Mouse (Mus musculus): Measurements from ENCODE around the gene Ppp1cb. TPM values are rescaled to one million over a fixed set of nuclear protein-coding genes. Genes with fewer than 3 reads are reported as not detected.
A peak's percentile ranks its signal among the peaks of the same experiment; 100 is the strongest.

The Ppp1cb gene
- polyA plus RNA-seq, 1 experiment from 2014 or later: 186 TPM

GRCm38 (mm10) chr5:32446810-32447209, 11.8 kb upstream of the Ppp1cb start:
- Histone ChIP-seq H3K9me3 (no peaks in the 10 kb centered on the region), H3K27ac (no peak overlapping the region), H3K4me2 (no peak overlapping the region), H3K36me3 (no peaks in the 10 kb centered on the region), H3K27me3 (no peaks in the 10 kb centered on the region), H3K4me1 (no peaks in the 10 kb centered on the region), H3K4me3 (no peak overlapping the region), H3K9ac (no peak overlapping the region)
- ATAC-seq (ENCODE audit: borderline replicate concordance, extremely low read depth, low FRiP score, low TSS enrichment): no peak

- ATAC-seq (ENCODE audit: borderline replicate concordance, extremely low read depth, low FRiP score, low TSS enrichment): peak; percentile 74
- Histone ChIP-seq H3K4me3 (peak overlapping the region; percentile 81), H3K27ac (peak overlapping the region; percentile 99), H3K36me3 (no peaks in the 10 kb centered on the region), H3K9me3 (no peaks in the 10 kb centered on the region), H3K27me3 (no peaks in the 10 kb centered on the region), H3K4me1 (peaks cover 13% of the 10 kb centered on the region), H3K4me2 (peak overlapping the region; percentile 53), H3K9ac (peak overlapping the region; percentile 98)
- under 1% methylated on average over 61 of the region's 63 CpGs for WGBS
These were observed 723 bp downstream of the Ppp1cb start for GRCm38 (mm10) chr5:32459251-32459881.

- ATAC-seq (ENCODE audit: borderline replicate concordance, extremely low read depth, low FRiP score, low TSS enrichment): no peak
- H3K4me1 ChIP-seq: peaks cover 13% of the 10 kb centered on the region
- peak overlapping the region; percentile 81 for H3K4me3 ChIP-seq
- H3K4me2 ChIP-seq: peak overlapping the region; percentile 53
- H3K9me3 ChIP-seq: no peaks in the 10 kb centered on the region
- H3K27me3 ChIP-seq: no peaks in the 10 kb centered on the region
- 0% methylated on average over 19 of the region's 19 CpGs for WGBS
- no peaks in the 10 kb centered on the region for H3K36me3 ChIP-seq
- H3K27ac ChIP-seq: peak overlapping the region; percentile 99
- peak overlapping the region; percentile 98 for H3K9ac ChIP-seq
These were observed 1.5 kb downstream of the Ppp1cb start for GRCm38 (mm10) chr5:32459882-32460751.

GRCm38 (mm10) chr5:32460973-32461372, 2.3 kb downstream of the Ppp1cb start:
- peak overlapping the region; percentile 14 for H3K4me3 ChIP-seq
- no peaks in the 10 kb centered on the region for H3K27me3 ChIP-seq
- H3K4me1 ChIP-seq: peaks cover 13% of the 10 kb centered on the region
- H3K9ac ChIP-seq: 0 out of 2 replicates have a peak overlapping the region, but pooled peaks have one; percentile 19
- no peak overlapping the region for H3K27ac ChIP-seq
- WGBS: 9% methylated on average over 2 of the region's 2 CpGs
- peak overlapping the region; percentile 40 for H3K4me2 ChIP-seq
- ATAC-seq (ENCODE audit: borderline replicate concordance, extremely low read depth, low FRiP score, low TSS enrichment): no peak
- H3K36me3 ChIP-seq: no peaks in the 10 kb centered on the region
- H3K9me3 ChIP-seq: no peaks in the 10 kb centered on the region

- Histone ChIP-seq H3K4me3 (no peak overlapping the region), H3K9me3 (no peaks in the 10 kb centered on the region), H3K27ac (no peak overlapping the region), H3K4me2 (no peak overlapping the region), H3K27me3 (no peaks in the 10 kb centered on the region), H3K4me1 (peaks cover 8% of the 10 kb centered on the region; the same call in 1 of the 2 replicates), H3K36me3 (no peaks in the 10 kb centered on the region), H3K9ac (no peak overlapping the region)
- no peak; the same call in 1 of the 2 replicates for ATAC-seq (ENCODE audit: borderline replicate concordance, extremely low read depth, low FRiP score, low TSS enrichment)
- WGBS: 84% methylated on average over 4 of the region's 4 CpGs
These were observed 13.8 kb downstream of the Ppp1cb start for GRCm38 (mm10) chr5:32472332-32473028.

GRCm38 (mm10) chr5:32473029-32473352, 14.3 kb downstream of the Ppp1cb start:
- Histone ChIP-seq H3K27me3 (no peaks in the 10 kb centered on the region), H3K9me3 (no peaks in the 10 kb centered on the region), H3K9ac (no peak overlapping the region), H3K4me1 (peaks cover 8% of the 10 kb centered on the region; the same call in 1 of the 2 replicates), H3K4me3 (no peak overlapping the region), H3K4me2 (no peak overlapping the region), H3K36me3 (no peaks in the 10 kb centered on the region), H3K27ac (no peak overlapping the region)
- no peak for ATAC-seq (ENCODE audit: borderline replicate concordance, extremely low read depth, low FRiP score, low TSS enrichment)
- WGBS: 72% methylated on average over 2 of the region's 2 CpGs

- peaks cover 8% of the 10 kb centered on the region; the same call in 1 of the 2 replicates for H3K4me1 ChIP-seq
- no peak overlapping the region for H3K4me2 ChIP-seq
- no peak overlapping the region for H3K4me3 ChIP-seq
- H3K27ac ChIP-seq: no peak overlapping the region
- no peaks in the 10 kb centered on the region for H3K27me3 ChIP-seq
- H3K36me3 ChIP-seq: peaks cover 28% of the 10 kb centered on the region
- no peak for ATAC-seq (ENCODE audit: borderline replicate concordance, extremely low read depth, low FRiP score, low TSS enrichment)
- no peaks in the 10 kb centered on the region for H3K9me3 ChIP-seq
- no peak overlapping the region for H3K9ac ChIP-seq
These were observed 17.9 kb downstream of the Ppp1cb start for GRCm38 (mm10) chr5:32476501-32476900.

GRCm38 (mm10) chr5:32478972-32479371, 20.3 kb downstream of the Ppp1cb start:
- Histone ChIP-seq H3K36me3 (peaks cover 40% of the 10 kb centered on the region), H3K9me3 (no peaks in the 10 kb centered on the region), H3K4me2 (no peak overlapping the region), H3K27ac (no peak overlapping the region), H3K4me1 (0 out of 2 replicates have a peak, but pooled peaks cover 4% of the 10 kb centered on the region), H3K9ac (no peak overlapping the region), H3K4me3 (no peak overlapping the region), H3K27me3 (no peaks in the 10 kb centered on the region)
- no peak for ATAC-seq (ENCODE audit: borderline replicate concordance, extremely low read depth, low FRiP score, low TSS enrichment)
- WGBS: 79% methylated on average over 4 of the region's 4 CpGs

GRCm38 (mm10) chr5:32485430-32485829, 26.8 kb downstream of the Ppp1cb start:
- WGBS: 84% methylated on average over 3 of the region's 3 CpGs
- no peak for ATAC-seq (ENCODE audit: borderline replicate concordance, extremely low read depth, low FRiP score, low TSS enrichment)
- Histone ChIP-seq H3K9me3 (no peaks in the 10 kb centered on the region), H3K4me1 (no peaks in the 10 kb centered on the region), H3K27me3 (no peaks in the 10 kb centered on the region), H3K4me2 (no peak overlapping the region), H3K36me3 (peaks cover 83% of the 10 kb centered on the region), H3K27ac (no peak overlapping the region), H3K9ac (no peak overlapping the region), H3K4me3 (no peak overlapping the region)

- Histone ChIP-seq H3K4me2 (no peak overlapping the region), H3K27me3 (no peaks in the 10 kb centered on the region), H3K9me3 (no peaks in the 10 kb centered on the region), H3K4me1 (no peaks in the 10 kb centered on the region), H3K9ac (no peak overlapping the region), H3K36me3 (peaks cover 73% of the 10 kb centered on the region), H3K27ac (no peak overlapping the region), H3K4me3 (no peak overlapping the region)
- ATAC-seq (ENCODE audit: borderline replicate concordance, extremely low read depth, low FRiP score, low TSS enrichment): no peak
- 82% methylated on average over 2 of the region's 2 CpGs for whole genome bisulfite sequencing
These were observed 29.4 kb downstream of the Ppp1cb start for GRCm38 (mm10) chr5:32488044-32488443.

GRCm38 (mm10) chr5:32494084-32494700, 35.5 kb downstream of the Ppp1cb start:
- Histone ChIP-seq H3K27ac (no peak overlapping the region), H3K4me3 (no peak overlapping the region), H3K27me3 (no peaks in the 10 kb centered on the region), H3K4me2 (no peak overlapping the region), H3K9me3 (no peaks in the 10 kb centered on the region), H3K4me1 (no peaks in the 10 kb centered on the region), H3K36me3 (peaks cover 38% of the 10 kb centered on the region), H3K9ac (no peak overlapping the region)
- ATAC-seq (ENCODE audit: borderline replicate concordance, extremely low read depth, low FRiP score, low TSS enrichment): no peak
- WGBS: 80% methylated on average over 3 of the region's 3 CpGs
